8 mouse cellular contexts compared by ENCODE assay signal in genomic region chr6:52418451-52419170, GRCm38 (mm10).
DNase-seq lines count a peak whose midpoint lies in the region; ATAC-seq and TF ChIP-seq lines count a peak whose summit lies in the region.

No protein-coding gene starts in this region.

- H3K36me3 ChIP-seq in hindbrain, embryonic 10.5 days = no peaks in the 10 kb centered on the region
- no peaks in the 10 kb centered on the region for H3K36me3 ChIP-seq in hindbrain, postnatal 0 days (ENCODE audit: insufficient read depth, low read length)
- H3K36me3 ChIP-seq in neural tube, embryonic 15.5 days = no peaks in the 10 kb centered on the region
- H3K36me3 ChIP-seq in forebrain, embryonic 10.5 days (replicated peaks) = no peaks in the 10 kb centered on the region

- no peak overlapping the region for H3K9ac ChIP-seq in hindbrain, postnatal 0 days (replicated peaks; ENCODE audit: low read length)
- no peak overlapping the region for H3K9ac ChIP-seq in neural tube, embryonic 15.5 days (replicated peaks)

- H3K9me3 ChIP-seq in hindbrain, embryonic 10.5 days = 0 out of 2 replicates have a peak, but pooled peaks cover 5% of the 10 kb centered on the region
- H3K9me3 ChIP-seq in hindbrain, postnatal 0 days (ENCODE audit: low read length) = no peaks in the 10 kb centered on the region
- H3K9me3 ChIP-seq in neural tube, embryonic 15.5 days (replicated peaks) = no peaks in the 10 kb centered on the region
- H3K9me3 ChIP-seq in forebrain, embryonic 10.5 days = no peaks in the 10 kb centered on the region

- H3K4me2 ChIP-seq in hindbrain, postnatal 0 days (ENCODE audit: low read depth, low read length) = no peak overlapping the region
- H3K4me2 ChIP-seq in neural tube, embryonic 15.5 days = no peak overlapping the region

- intact Hi-C loops in gastrocnemius, postnatal 36 days (cut with DNase I) = no loop called here

- H3K4me1 ChIP-seq in hindbrain, embryonic 10.5 days (replicated peaks) = peaks cover 11% of the 10 kb centered on the region
- H3K4me1 ChIP-seq in hindbrain, postnatal 0 days (ENCODE audit: insufficient read depth, low read length) = peaks cover 9% of the 10 kb centered on the region
- peaks cover 16% of the 10 kb centered on the region for H3K4me1 ChIP-seq in neural tube, embryonic 15.5 days
- peaks cover 29% of the 10 kb centered on the region for H3K4me1 ChIP-seq in forebrain, embryonic 10.5 days

- no peak for ATAC-seq in hindbrain, postnatal 0 days
- ATAC-seq in neural tube, embryonic 15.5 days (ENCODE audit: low FRiP score) = 0 out of 2 replicates have a peak, but pooled peaks have one; percentile 7

- peak; percentile 8 for DNase-seq in hindbrain, embryonic 10.5 days (ENCODE audit: low spot score)
- DNase-seq in hindbrain, postnatal 0 days (ENCODE audit: low spot score) = no peak
- peak; percentile 51 to 77 for DNase-seq in gastrocnemius, postnatal 36 days
- peak; percentile 77 for DNase-seq in kidney, postnatal 10 days
- DNase-seq in frontal cortex, postnatal 10 days (ENCODE audit: low spot score in 2 of 2) = no peak
- DNase-seq in forebrain, embryonic 10.5 days (ENCODE audit: extremely low spot score, low spot score) = no peak
- DNase-seq in cerebellum, adult 8-10 months = no peak

- WGBS in hindbrain, embryonic 10.5 days = 46% methylated on average over 12 of the region's 12 CpGs
- WGBS in hindbrain, postnatal 0 days = 50% methylated on average over 12 of the region's 12 CpGs
- 41% methylated on average over 12 of the region's 12 CpGs for WGBS in neural tube, embryonic 15.5 days
- WGBS in forebrain, embryonic 10.5 days = 36% methylated on average over 12 of the region's 12 CpGs

- H3K27me3 ChIP-seq in hindbrain, embryonic 10.5 days (ENCODE audit: insufficient read depth, poor library complexity, severe bottlenecking) = no peaks in the 10 kb centered on the region
- H3K27me3 ChIP-seq in hindbrain, postnatal 0 days (ENCODE audit: insufficient read depth, low read length) = no peaks in the 10 kb centered on the region
- no peaks in the 10 kb centered on the region for H3K27me3 ChIP-seq in neural tube, embryonic 15.5 days (replicated peaks)
- H3K27me3 ChIP-seq in forebrain, embryonic 10.5 days (ENCODE audit: poor library complexity, severe bottlenecking) = no peaks in the 10 kb centered on the region

- H3K4me3 ChIP-seq in hindbrain, embryonic 10.5 days = no peak overlapping the region
- no peak overlapping the region for H3K4me3 ChIP-seq in hindbrain, postnatal 0 days (ENCODE audit: low read length)
- no peak overlapping the region for H3K4me3 ChIP-seq in neural tube, embryonic 15.5 days (replicated peaks)
- H3K4me3 ChIP-seq in forebrain, embryonic 10.5 days = no peak overlapping the region

- H3K27ac ChIP-seq in hindbrain, embryonic 10.5 days = no peak overlapping the region
- H3K27ac ChIP-seq in hindbrain, postnatal 0 days = no peak overlapping the region
- no peak overlapping the region for H3K27ac ChIP-seq in neural tube, embryonic 15.5 days (replicated peaks)
- H3K27ac ChIP-seq in forebrain, embryonic 10.5 days = no peak overlapping the region

- no peak for TF ChIP-seq CTCF in hindbrain, postnatal 0 days (IDR thresholded peaks at IDR 0.05; ENCODE audit: low read depth)

Comparison
In these comparisons a context has a peak if more than half of its experiments do, and no peak if none do; other contexts are left out.
1. DNase-seq: peak in hindbrain, embryonic 10.5 days (single experiment), gastrocnemius, postnatal 36 days (2 of 2) and kidney, postnatal 10 days (single experiment); none in hindbrain, postnatal 0 days (single experiment), frontal cortex, postnatal 10 days (0 of 2), forebrain, embryonic 10.5 days (single experiment) and cerebellum, adult 8-10 months (single experiment).